In the genomic region with DNA sequence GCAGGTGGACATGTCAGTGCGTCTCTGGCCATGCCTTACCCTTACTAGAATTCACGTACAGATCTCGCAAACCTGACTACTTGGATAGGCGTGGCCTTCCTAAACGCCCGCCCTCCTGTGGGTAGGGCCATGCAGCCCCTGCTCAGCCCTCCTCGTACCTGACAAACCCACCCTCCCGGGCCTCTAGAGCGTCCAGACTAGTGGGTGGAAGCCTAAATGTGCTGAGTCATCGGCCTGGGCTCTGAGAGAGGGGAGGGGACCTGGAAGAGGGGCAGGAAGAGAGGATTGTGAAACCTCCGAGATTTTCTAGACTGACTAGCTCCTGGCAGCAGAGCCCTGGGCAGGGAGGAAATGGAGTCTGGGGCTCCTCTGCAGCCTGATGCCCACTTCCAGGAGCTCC, we compare ENCODE assay signal across 8 mouse cellular contexts. TPM values are rescaled to one million over a fixed set of nuclear protein-coding genes. Genes with fewer than 3 reads are reported as not detected.
DNase-seq lines count a peak whose midpoint lies in the region; ATAC-seq and TF ChIP-seq lines count a peak whose summit lies in the region.

No protein-coding gene starts in this region.

- no peak for TF ChIP-seq EP300 in heart, adult 2 months (IDR thresholded peaks at IDR 0.05; ENCODE audit: insufficient read depth, low read depth, low read length)

- no peaks in the 10 kb centered on the region for H3K79me2 ChIP-seq in heart, adult 2 months (replicated peaks; ENCODE audit: control insufficient read depth, insufficient read depth, low read length)

- H3K4me3 ChIP-seq in heart, adult 2 months, result peak overlapping the region; percentile 19; the same call in 1 of the 2 replicates
- H3K4me3 ChIP-seq in kidney, adult 2 months (ENCODE audit: insufficient read depth, low read depth, low read length), result peak overlapping the region; percentile 38; the same call in 1 of the 2 replicates
- peak overlapping the region; percentile 64; the same call in 1 of the 2 replicates for H3K4me3 ChIP-seq in lung, embryonic 14.5 days (ENCODE audit: low read depth, low read length)

- H3K27ac ChIP-seq in heart, adult 2 months, result peak overlapping the region; percentile 53
- H3K27ac ChIP-seq in kidney, adult 2 months (ENCODE audit: insufficient read depth, low read depth, low read length), result peak overlapping the region; percentile 1; the same call in 1 of the 2 replicates
- peak overlapping the region; percentile 24; the same call in 1 of the 2 replicates for H3K27ac ChIP-seq in lung, embryonic 14.5 days (ENCODE audit: low read depth)

- peak; percentile 49 for DNase-seq in ovary, postnatal 36 days (ENCODE audit: low spot score)
- DNase-seq in ovary, postnatal 14 days (ENCODE audit: low spot score), result no peak
- DNase-seq in c-Kit-positive CD71-negative TER-119-negative erythroid progenitor cells, embryonic 14.5 days (ENCODE audit: low read depth), result peak; percentile 42
- peak; percentile 63 to 72 for DNase-seq in heart, adult 2 months
- peak; percentile 43 for DNase-seq in kidney, adult 2 months
- DNase-seq in lung, embryonic 14.5 days, result peak; percentile 75
- DNase-seq in retina, embryonic 14.5 days (ENCODE audit: low spot score), result peak; percentile 24
- DNase-seq in thymus, adult 18-20 months, result no peak

- intact Hi-C loops in heart, adult 2 months (cut with DNase I), result no loop called here

- no peak for TF ChIP-seq CTCF in heart, adult 2 months (IDR thresholded peaks at IDR 0.05)
- no peak for TF ChIP-seq CTCF in kidney, adult 2 months (conservative IDR thresholded peaks at IDR 0.05; ENCODE audit: insufficient read depth, insufficient read length, low read depth, low read length)
- TF ChIP-seq CTCF in lung, embryonic 14.5 days (IDR thresholded peaks at IDR 0.05; ENCODE audit: low read depth), result no peak

- peak overlapping the region; percentile 69 for H3K4me2 ChIP-seq in lung, embryonic 14.5 days

- WGBS in heart, adult 2 months, result 29% methylated on average over 11 of the region's 11 CpGs
- WGBS in kidney, adult 2 months, result 6% methylated on average over 11 of the region's 11 CpGs
- 11% methylated on average over 11 of the region's 11 CpGs for WGBS in lung, embryonic 14.5 days

- peaks cover 1% of the 10 kb centered on the region for H3K4me1 ChIP-seq in heart, adult 2 months (ENCODE audit: control insufficient read depth, insufficient read depth, low read length)
- H3K4me1 ChIP-seq in kidney, adult 2 months (ENCODE audit: control insufficient read depth, insufficient read depth, low read length), result peaks cover 3% of the 10 kb centered on the region; the same call in 1 of the 2 replicates
- no peaks in the 10 kb centered on the region for H3K4me1 ChIP-seq in lung, embryonic 14.5 days (ENCODE audit: insufficient read depth)

- H3K9ac ChIP-seq in heart, adult 2 months (ENCODE audit: low read depth, low read length), result peak overlapping the region; percentile 7
- H3K9ac ChIP-seq in lung, embryonic 14.5 days, result no peak overlapping the region; the same call in 1 of the 2 replicates

- H3K27me3 ChIP-seq in heart, adult 2 months (ENCODE audit: control insufficient read depth, insufficient read depth, low read length), result no peaks in the 10 kb centered on the region
- H3K27me3 ChIP-seq in kidney, adult 2 months (replicated peaks; ENCODE audit: control insufficient read depth, insufficient read depth, low read length), result no peaks in the 10 kb centered on the region
- no peaks in the 10 kb centered on the region for H3K27me3 ChIP-seq in lung, embryonic 14.5 days (ENCODE audit: insufficient read depth, low read length)

- H3K36me3 ChIP-seq in heart, adult 2 months (ENCODE audit: control insufficient read depth, insufficient read depth, low read length), result peaks cover 5% of the 10 kb centered on the region
- H3K36me3 ChIP-seq in kidney, adult 2 months (ENCODE audit: control insufficient read depth, insufficient read depth, low read length), result no peaks in the 10 kb centered on the region
- H3K36me3 ChIP-seq in lung, embryonic 14.5 days (ENCODE audit: insufficient read depth), result peaks cover 44% of the 10 kb centered on the region

- H3K9me3 ChIP-seq in lung, embryonic 14.5 days (ENCODE audit: low read depth, low read length), result no peaks in the 10 kb centered on the region

- peak; percentile 61; the same call in 1 of the 2 replicates for ATAC-seq in lung, embryonic 14.5 days (ENCODE audit: insufficient read depth)

- no peak for TF ChIP-seq POLR2A in heart, adult 2 months (IDR thresholded peaks at IDR 0.05; ENCODE audit: insufficient read depth, low read depth, low read length)
- no peak for TF ChIP-seq POLR2A in kidney, adult 2 months (IDR thresholded peaks at IDR 0.05; ENCODE audit: low read depth, low read length)

RNA-seq across cellular contexts. Expression of a gene that starts 3.4 kb away (rescaled TPM):
- total RNA-seq in heart, adult 2 months (2021), result 10 to 100 TPM; 13.0 to 15.4 TPM
- 11.1 and 13.5 TPM in 2 replicates for polyA plus RNA-seq in heart, adult 2 months (2012; rRNA removed)
- polyA plus RNA-seq in kidney, adult 2 months (2012; rRNA removed), result 18.8 and 20.1 TPM in 2 replicates
- polyA plus RNA-seq in lung, embryonic 14.5 days (2014; fragmentation: Nextera tagmentation; extraction: Ambion mirVana), result 21.7 and 22.5 TPM in 2 replicates

RNA-seq across cellular contexts. Expression of a gene that starts 15.1 kb away (rescaled TPM):
- 1 to 10 TPM in 1 of 2 experiments, under 1 TPM in 1; 0.32 to 1.1 TPM for total RNA-seq in heart, adult 2 months (2021)
- polyA plus RNA-seq in heart, adult 2 months (2012; rRNA removed), result 1.1 and 2.8 TPM in 2 replicates
- 8.3 and 14.1 TPM in 2 replicates for polyA plus RNA-seq in kidney, adult 2 months (2012; rRNA removed)
- polyA plus RNA-seq in lung, embryonic 14.5 days (2014; fragmentation: Nextera tagmentation; extraction: Ambion mirVana), result 22.7 and 25.3 TPM in 2 replicates

RNA-seq across cellular contexts. Expression of a gene that starts 23.8 kb away (rescaled TPM):
- total RNA-seq in heart, adult 2 months (2021), result 10 to 100 TPM; 20.8 to 24.6 TPM
- polyA plus RNA-seq in heart, adult 2 months (2012; rRNA removed), result 25.3 and 38.9 TPM in 2 replicates
- 25.5 and 30.3 TPM in 2 replicates for polyA plus RNA-seq in kidney, adult 2 months (2012; rRNA removed)
- 30.7 and 34.1 TPM in 2 replicates for polyA plus RNA-seq in lung, embryonic 14.5 days (2014; fragmentation: Nextera tagmentation; extraction: Ambion mirVana)

RNA-seq across cellular contexts. Expression of a gene that starts 37.5 kb away (rescaled TPM):
- total RNA-seq in heart, adult 2 months (2021), result 1 to 10 TPM; 6.1 to 6.7 TPM
- polyA plus RNA-seq in heart, adult 2 months (2012; rRNA removed), result 15.8 and 19.5 TPM in 2 replicates
- 33.8 and 40.9 TPM in 2 replicates for polyA plus RNA-seq in kidney, adult 2 months (2012; rRNA removed)
- 71.2 and 71.8 TPM in 2 replicates for polyA plus RNA-seq in lung, embryonic 14.5 days (2014; fragmentation: Nextera tagmentation; extraction: Ambion mirVana)

RNA-seq across cellular contexts. Expression of a gene that starts 43.7 kb away (rescaled TPM):
- under 1 TPM in 1 of 2 experiments, not detected in 1; 0.94 TPM for total RNA-seq in heart, adult 2 months (2021)
- polyA plus RNA-seq in heart, adult 2 months (2012; rRNA removed), result 0.21 TPM in 1 of 2 replicates, not detected in the other
- polyA plus RNA-seq in kidney, adult 2 months (2012; rRNA removed), result 0.23 and 0.28 TPM in 2 replicates
- polyA plus RNA-seq in lung, embryonic 14.5 days (2014; fragmentation: Nextera tagmentation; extraction: Ambion mirVana), result 0.49 and 1.1 TPM in 2 replicates

Comparison
In these comparisons a context has a peak if more than half of its experiments do, and no peak if none do; other contexts are left out.
1. DNase-seq: peak in ovary, postnatal 36 days (single experiment), c-Kit-positive CD71-negative TER-119-negative erythroid progenitor cells, embryonic 14.5 days (single experiment), heart, adult 2 months (2 of 2), kidney, adult 2 months (single experiment), lung, embryonic 14.5 days (single experiment) and retina, embryonic 14.5 days (single experiment); none in ovary, postnatal 14 days (single experiment) and thymus, adult 18-20 months (0 of 2).
2. H3K27ac ChIP-seq: peak in every context shown above with its lines; median percentile 53 in heart, adult 2 months; 24 in lung, embryonic 14.5 days; 1 in kidney, adult 2 months.
3. Peak in every context shown above with its lines, with median percentiles within 50 percentile points of each other: H3K4me3 ChIP-seq.